Mouse (Mus musculus): ENCODE measurements around the gene Lrfn4.
"Not testable (repeated sequence)": the region's sequence is repeated elsewhere in the genome, so short reads cannot be mapped to it uniquely, and the experiment has no call there.

The Lrfn4 gene

DNA sequence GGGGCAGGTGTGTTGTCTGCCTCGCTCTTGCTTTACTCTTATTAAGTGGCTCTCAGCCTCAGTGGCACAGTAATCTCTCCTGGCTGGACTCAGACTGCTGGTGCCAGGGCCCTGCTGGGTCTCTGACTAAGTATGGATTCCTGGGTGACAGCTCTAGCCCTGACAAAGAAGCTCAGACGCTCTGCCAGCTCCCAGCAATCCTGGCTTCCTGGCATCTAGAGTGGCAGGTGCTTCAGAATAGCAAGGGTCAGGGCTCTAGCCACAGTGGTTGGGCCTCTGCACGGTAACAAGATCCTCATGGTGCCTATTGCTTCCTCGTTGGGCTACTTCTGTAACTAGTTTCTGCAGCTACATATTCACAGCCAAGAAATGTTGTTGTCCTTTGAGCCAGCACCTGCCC lies 5.4 kb downstream of the Lrfn4 start:
- no peak for DNase-seq (ENCODE audit: low read depth, low spot score)

DNA sequence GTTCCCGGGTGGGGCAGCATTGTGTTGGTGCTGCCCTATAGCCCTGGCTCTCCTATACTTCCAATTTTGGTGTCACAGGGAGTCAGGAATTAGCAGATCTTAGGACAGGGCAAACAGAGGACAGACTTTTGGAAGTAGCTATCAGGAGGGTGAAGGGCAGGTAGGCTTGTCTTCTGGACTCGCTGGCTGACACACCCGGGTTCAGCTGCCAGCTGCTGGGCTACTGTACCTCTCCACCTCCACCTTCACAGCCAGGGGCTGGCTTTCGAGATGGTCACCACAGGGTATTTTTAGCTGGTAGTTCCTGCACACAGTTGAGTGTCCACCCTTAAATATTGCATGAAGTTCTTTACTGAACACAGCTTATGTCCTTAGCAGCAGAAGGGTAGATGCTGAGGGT lies 7.0 kb downstream of the Lrfn4 start:
- DNase-seq (ENCODE audit: low read depth, low spot score) = no peak

DNA sequence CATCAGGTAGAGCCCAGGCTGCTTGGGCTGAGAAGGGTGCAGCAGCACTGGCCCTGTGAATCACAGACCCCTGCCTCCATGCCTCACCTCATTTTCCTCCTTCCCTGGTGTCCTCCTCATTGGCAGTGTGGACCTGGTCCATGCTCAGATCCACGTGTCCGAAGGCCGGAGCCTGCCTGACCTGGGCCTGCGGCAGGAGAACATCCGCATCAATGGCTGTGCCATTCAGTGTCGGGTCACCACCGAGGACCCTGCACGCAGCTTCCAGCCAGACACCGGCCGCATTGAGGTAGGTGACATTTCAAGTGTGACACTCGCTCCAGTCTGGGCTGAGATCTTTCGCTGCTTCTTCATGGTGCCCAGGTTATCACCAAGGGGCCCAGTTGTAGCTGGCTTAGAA lies 8.1 kb downstream of the Lrfn4 start:
- no peak for DNase-seq (ENCODE audit: low read depth, low spot score)

DNA sequence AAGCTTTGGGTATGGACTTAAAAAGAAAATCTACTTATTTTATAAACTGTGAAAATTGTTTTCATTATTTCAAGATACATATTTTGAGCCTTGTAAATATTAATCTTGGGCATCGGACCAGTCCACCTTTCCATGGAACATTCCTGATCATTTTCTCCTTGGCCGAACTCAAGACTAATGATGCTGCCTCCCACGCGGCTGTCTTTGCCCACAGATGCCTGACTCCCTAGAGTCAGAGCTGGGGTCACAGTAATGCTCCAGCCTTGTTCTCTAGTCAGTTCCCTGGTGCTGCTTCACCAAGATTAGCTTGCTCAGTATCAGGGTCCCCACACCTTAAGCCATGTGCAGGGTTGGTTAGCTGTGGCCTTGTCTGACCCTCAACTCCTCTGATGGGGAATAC lies 9.8 kb downstream of the Lrfn4 start:
- no peak for DNase-seq (ENCODE audit: low read depth, low spot score)

DNA sequence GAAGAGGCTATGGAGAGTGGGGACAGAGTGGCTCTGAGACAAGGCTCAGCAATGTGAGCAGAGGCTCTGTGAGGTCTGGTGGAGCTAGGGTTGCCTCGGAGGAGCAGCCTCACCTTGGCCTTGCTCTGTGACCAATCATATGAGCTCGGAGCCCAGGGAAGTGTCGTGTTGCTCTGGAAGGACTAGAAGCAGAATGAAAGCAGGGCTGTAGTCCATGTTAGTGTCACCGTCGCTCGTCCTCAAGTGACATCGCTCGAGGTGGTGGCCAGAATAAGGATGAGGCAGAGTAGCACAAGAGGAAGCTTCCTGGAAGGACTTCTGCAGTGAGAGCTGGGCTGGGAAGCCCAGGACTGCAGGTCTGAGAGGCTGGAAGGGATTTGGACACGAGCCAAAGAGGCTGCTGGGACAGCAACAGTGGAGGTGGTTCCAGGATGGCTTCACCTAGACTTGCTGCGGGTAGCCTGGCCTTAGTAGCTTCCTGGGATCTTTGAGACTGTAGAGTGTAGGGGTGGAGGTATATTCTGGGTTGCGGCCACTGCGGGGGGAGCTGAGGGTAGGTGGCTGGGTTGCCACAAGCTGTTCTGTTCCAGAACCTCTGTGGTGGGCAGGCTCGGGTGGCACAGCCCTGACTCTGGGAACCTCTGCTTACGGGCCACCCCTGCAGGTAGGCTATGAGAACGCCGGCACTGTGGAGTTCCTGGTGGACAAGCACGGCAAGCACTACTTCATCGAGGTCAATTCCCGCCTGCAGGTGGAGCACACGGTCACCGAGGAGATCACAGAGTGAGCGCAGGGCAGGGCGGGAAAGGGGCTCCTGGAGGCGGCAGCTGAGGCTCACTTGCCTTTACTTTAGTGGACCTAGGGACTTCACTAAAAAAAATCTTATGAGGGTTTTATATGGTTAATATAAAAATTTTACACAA lies 11.4 kb downstream of the Lrfn4 start:
- DNase-seq (ENCODE audit: low read depth, low spot score) = no peak

DNA sequence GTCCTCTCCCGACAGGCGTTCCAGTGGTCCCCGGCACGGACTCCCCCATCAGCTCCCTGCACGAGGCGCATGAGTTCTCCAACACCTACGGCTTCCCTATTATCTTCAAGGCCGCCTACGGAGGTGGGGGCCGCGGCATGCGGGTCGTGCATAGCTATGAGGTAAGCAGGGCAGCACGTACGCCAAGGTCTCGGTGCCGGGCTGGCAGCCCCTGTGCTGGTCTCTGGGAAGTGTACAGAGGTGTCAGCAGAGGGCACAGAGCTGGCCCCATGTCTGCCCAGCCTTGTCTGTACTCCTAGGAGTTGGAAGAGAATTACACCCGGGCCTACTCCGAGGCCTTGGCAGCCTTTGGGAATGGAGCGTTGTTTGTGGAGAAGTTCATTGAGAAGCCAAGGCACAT lies 13.0 kb downstream of the Lrfn4 start:
- DNase-seq (ENCODE audit: low read depth, low spot score) = no peak

DNA sequence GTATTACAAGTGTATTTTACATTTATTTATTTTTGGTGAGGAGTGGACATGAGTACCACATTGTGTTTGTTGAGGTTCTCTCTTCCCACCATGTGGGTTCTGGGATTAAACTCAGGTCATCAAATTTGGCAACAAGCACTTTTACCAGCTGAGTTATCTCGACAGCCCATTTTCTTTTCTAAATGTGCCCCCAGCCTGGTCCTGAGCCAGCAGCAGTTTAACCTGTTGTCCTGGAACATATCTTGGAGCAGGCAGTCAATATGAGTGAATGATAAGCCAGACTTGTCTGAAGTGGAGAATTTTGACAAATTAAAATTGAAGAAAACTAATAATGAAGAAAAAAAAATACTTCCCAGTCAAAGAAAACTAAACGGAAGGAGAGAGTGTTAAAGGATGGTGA lies 19.4 kb downstream of the Lrfn4 start:
- DNase-seq (ENCODE audit: low read depth, low spot score) = no peak

DNA sequence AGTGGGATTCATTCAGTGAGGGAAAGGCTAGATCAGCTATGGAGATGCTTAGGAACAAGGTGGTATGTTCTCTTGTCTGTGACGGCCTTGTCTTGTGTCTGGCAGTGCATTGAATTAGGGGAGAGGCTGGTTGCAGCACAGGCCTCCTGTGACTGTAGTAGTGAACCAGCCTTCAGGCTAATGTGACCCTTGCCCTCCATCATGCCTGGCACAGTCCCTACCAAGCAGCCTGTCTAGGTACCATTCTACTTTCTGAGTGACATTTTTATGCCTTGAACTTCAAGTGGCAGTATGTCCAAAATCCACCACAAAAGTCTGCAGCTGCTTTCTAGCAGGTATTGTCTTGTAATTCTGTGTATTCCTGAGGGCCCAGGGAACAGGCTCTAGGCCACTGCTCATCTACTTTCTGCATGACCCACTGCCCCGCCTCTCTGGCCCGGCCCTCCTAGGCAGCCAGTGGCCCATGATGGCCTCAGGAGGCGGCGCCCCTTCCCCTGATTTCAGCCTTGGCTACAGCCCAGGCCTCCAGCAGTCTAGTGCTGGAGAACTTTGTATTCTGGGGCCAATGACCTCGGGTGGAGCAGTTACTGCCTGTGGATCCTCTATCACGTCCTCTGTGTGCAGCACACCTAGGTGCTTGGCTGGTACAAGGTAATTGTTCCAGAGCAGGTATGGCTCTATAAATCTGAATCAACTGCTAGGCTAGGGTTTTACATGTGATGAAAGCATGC lies 21.5 kb downstream of the Lrfn4 start:
- DNase-seq (ENCODE audit: low read depth, low spot score) = no peak

DNA sequence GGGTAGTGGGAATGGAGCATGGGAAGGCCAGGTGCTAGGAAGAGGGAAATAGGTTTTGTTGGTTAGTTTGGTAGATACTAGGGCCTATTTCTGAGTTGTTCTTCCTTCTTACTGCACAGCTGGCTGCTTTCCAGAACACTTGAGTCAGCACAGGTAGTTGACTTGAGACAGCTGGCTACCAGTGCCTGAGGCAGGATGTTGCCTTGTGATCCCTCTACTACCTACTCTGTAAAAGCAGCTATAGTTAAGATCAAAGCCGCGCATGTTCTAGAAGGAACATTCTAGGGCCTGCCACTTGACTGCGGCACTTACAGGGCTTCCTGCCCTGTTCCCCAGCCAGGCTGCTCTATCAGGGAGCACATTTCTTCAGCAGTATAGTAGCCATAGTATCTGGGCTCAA lies 25.4 kb downstream of the Lrfn4 start:
- peak; percentile 24 for DNase-seq (ENCODE audit: low read depth, low spot score)

DNA sequence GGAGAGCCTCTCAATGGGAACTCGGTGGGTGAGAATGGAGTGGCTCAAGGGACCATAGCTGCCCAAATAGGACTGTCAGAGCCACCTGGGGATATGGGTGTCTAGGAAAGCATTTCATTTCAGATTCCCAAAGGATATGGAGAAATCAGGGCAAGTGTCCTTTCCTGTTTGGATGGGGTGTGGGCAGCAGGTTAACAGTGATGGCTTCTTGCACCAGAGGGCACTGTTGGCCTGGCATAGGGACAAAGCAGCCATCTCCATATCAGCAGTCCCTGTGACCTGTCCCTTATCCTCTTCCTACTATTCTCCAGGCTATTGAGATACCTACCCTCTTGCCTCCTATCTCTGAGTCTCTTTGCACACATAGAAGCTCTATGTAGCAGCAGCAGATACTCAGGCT lies 26.4 kb downstream of the Lrfn4 start:
- peak; percentile 25 for DNase-seq (ENCODE audit: low read depth, low spot score)

DNA sequence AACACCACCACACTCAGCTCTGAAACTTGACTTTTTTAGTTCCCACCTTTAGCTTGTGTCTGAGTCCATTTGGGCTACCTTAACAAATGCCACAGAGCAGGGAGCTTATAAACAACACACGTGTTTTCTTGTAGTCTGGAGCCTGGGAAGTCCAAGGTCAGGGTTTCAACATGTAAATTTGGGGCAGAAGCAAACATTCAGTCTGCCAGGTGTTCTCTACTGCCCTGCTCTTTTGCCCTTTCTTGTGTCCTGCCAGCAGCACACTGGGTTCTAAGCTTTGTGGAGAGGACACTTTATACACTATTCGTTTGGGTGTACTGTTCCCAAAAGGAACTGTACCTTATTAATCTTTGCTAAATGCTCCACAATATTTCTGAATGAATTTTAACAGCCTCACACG lies 27.0 kb downstream of the Lrfn4 start:
- no peak for DNase-seq (ENCODE audit: low read depth, low spot score)

DNA sequence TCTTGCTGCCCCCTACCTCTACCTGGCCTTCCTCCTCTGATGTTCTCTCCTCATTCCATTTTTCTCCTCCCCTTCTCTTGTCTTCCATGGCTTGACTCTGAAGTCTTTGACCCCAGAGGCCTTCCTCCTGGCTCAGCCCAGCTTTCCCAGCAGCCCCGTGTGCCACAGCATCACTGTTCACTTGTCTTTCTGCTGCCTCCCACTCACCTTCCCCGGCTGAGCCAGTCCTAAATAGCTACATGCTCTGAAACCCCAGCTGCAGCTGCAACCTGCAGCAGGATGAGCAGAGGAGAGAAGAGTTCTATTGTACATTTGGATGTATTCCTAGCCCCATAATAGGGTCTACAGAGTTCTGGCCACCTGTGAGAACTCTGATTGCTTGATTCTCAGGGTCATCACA lies 28.0 kb downstream of the Lrfn4 start:
- no peak for DNase-seq (ENCODE audit: low read depth, low spot score)

DNA sequence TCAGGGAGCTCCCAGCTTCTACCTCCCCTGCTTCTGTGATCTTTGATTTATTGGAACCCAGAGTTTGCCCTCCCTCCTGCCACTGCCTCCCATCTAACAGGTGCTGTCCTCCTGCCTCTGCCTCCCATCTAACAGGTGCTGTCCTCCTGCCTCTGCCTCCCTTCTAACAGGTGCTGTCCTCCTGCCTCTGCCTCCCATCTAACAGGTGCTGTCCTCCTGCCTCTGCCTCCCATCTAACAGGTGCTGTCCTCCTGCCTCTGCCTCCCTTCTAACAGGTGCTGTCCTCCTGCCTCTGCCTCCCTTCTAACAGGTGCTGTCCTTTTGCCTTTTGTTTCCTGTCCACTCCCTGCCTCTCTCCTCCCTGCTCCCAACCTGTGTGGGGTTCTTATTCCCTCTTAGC lies 28.7 kb downstream of the Lrfn4 start:
- not testable (repeated sequence) for DNase-seq (ENCODE audit: low read depth, low spot score)

DNA sequence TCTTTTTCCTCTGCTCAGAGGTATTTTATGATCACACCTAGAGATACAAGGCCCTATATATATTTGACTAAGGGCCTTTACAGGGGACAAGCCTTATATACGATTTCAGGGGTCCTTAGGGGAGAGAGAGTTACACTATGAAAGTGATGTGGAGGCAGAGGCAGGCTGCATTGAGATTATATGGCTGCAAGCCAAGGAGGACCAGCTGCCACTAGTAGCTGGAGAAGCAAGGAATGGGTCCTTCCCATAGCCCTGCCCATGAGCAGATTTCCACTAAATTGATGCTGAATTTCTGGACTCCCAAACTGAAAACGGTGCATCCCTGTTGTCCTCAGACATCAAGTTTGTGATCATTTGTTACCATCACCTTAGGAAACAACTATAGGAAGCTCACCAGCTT lies 31.6 kb downstream of the Lrfn4 start:
- no peak for DNase-seq (ENCODE audit: low read depth, low spot score)

DNA sequence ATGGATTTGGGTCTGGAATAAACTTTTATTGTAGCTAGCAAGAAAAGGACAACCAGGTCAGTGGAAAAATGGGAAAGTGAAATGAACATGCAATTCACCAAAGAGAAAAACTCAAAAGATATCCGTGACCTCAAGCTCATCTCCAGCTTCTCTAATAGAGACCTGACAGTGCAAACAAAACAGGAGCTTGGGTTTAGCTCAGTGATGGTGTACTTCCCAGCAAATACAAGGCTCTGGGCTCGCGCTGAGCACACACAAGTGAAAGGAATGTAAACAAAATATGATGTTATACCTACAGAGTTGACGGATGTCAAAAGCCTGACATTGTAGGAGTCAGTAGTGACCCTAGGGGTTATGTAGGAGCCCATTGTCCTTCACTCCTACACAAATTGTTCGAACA lies 36.2 kb downstream of the Lrfn4 start:
- no peak for DNase-seq (ENCODE audit: low read depth, low spot score)

DNA sequence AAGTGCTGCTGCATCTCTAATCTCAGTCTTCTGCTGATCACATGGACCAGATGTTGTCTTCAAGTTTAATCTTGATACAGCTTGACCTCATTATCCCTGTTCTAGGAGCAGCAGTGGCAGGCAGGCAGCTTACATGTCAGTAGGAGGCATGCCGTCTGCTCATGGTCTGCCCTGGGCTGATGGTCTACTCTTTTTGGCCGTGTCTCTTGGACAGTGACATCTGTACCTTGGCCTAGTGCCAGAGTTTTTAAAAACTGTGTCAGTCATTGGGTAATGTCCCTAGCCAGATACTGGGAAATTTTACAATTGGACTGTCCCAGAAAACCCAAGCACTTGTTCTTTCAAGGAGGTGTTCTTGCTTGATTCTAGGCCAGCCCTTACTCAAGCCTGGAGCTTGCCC lies 36.7 kb downstream of the Lrfn4 start:
- DNase-seq (ENCODE audit: low read depth, low spot score) = no peak

DNA sequence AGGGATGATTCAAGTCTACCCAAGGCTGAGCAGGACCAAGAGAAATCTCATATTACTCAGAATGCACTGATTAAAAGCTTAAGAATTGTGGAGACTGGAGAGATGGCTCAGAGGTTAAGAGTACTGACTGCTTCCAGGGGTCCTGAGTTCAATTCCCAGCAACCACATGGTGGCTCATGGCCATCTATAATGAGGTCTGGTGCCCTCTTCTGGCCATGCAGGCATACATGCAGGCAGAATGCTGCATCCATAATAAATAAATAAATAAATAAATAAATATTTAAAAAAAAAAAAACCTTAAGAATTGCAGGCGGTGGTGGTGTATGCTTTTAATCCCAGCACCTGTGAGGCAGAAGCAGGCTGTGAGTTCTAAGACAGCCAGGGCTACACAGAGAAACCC lies 42.2 kb downstream of the Lrfn4 start:
- peak; percentile 29 for DNase-seq (ENCODE audit: low read depth, low spot score)

DNA sequence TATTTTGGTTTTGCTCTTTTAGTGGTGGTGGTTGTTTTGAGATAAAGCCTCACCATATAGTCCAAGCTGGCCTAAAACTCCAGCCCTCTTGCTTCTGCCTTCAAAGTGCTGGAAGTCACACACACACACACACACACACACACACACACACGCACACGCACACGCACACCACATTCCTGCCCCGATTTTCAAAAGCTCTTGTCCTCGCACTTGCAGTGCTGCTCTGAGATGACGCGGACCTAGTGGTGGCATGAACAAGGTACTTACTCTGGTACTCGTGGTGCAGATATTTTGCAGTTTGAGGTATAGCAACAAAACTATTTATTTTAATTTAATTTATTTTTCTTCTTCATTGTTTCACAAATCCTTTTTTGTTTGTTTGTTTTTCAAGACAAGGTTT lies 43.0 kb downstream of the Lrfn4 start:
- DNase-seq (ENCODE audit: low read depth, low spot score) = no peak

DNA sequence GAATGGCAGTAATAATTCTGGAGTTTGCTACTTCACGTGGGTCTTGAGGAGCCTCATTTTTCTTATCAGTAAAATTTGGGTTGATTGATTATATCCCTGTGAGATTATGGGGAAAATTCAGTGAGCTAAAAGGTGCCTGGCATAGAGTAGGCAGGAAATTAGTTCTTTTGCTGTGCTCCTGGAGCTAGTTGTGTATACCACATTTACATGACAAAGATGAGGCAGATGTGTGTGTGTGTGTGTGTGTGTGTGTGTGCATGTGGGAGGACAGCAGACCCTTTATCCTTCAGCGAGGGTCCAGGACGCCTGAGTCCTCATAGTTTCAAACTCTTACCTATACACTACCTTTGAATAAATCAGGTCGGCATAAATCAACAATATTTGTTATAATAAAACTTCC lies 43.4 kb downstream of the Lrfn4 start:
- DNase-seq (ENCODE audit: low read depth, low spot score) = no peak

DNA sequence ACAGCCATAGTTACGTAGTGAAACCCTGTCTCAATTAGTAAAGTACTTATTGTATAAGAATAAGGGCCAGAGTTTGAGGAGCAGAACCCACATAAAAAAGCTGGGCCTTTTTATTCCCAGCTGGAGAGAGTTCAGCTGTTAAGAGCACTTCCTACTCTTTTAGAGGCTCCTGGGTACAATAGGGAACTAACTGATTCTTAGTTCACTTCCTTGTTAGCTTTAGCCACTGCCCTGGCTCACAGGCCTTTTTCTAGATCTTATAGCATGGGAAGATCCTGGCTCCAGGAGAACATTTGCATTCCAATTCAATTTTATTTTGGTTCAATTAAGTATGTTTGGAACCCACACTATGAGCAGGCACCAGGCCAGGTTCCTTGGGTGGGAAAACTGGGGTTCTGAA lies 43.8 kb downstream of the Lrfn4 start:
- no peak for DNase-seq (ENCODE audit: low read depth, low spot score)

DNA sequence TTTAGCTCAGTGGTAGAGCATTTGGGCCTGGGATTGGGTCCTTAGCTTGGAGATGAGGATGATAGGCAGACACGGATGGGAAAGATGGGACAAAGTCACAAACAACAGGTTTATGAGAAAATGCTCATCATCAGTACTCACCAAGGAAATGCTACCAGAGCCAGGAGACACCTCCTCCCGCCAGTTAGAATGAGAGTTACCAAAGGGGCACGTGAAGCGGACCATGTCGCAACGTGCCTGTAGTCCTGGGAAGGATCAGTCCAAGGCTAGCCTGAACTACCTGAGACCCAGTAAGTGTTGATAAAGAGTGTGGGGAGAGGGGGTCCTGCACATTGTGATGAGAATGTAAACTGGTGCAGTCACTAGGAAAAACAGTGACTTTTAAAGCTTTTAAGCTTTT lies 44.7 kb downstream of the Lrfn4 start:
- DNase-seq (ENCODE audit: low read depth, low spot score) = no peak

DNA sequence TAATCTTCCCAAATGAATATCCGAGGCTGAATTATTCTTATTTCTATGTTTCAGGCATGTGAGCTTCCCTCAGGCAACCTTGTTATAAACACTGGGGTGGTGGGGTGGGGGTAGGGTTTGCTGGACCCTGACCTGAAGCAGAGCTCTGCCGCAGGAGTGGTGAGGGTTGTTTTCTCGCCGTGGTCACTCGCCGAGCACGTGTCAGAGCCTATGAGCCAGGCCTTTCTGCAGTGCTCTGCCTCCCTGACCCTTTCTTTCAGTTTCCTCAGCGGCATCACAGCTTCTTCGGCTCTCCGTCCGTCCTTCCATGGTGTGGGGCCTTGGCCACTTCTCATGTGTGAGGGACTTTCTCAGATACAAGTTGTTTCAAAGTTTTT lies 45.2 kb downstream of the Lrfn4 start:
- DNase-seq (ENCODE audit: low read depth, low spot score) = no peak
